Mouse (Mus musculus) liver, embryonic 15.5 days (tissue): Measurements from ENCODE around the gene Arg1. TPM values are rescaled to one million over a fixed set of nuclear protein-coding genes. Genes with fewer than 3 reads are reported as not detected.
A peak's percentile ranks its signal among the peaks of the same experiment; 100 is the strongest.

Experiments
- ATAC-seq: fragments of 200-750 bp; cut with Nextera tagmentation; 2 replicates; pipeline ENCODE4 v1.8.0; 2017; ENCODE audit warnings: moderate number of reproducible peaks, mild to moderate bottlenecking, moderate library complexity; ENCODE audit not compliant: insufficient read depth
- H3K27ac ChIP-seq: fragments of 300-500 bp; sonication (generic); replicated peaks from 2 replicates; pipeline ENCODE4 v1.5.1; 2015; ENCODE audit warnings: mild to moderate bottlenecking, inconsistent platforms
- H3K27me3 ChIP-seq: fragments of 300-500 bp; sonication (generic); 2 replicates; pipeline ENCODE4 v1.6.1; 2015; ENCODE audit warnings: mild to moderate bottlenecking, inconsistent platforms
- H3K36me3 ChIP-seq: fragments of 300-500 bp; sonication (generic); replicated peaks from 2 replicates; pipeline ENCODE4 v1.6.1; 2015; ENCODE audit warnings: moderate library complexity, mild to moderate bottlenecking, inconsistent platforms
- H3K4me1 ChIP-seq: fragments of 300-500 bp; sonication (generic); replicated peaks from 2 replicates; pipeline ENCODE4 v1.6.1; 2015; ENCODE audit warnings: inconsistent platforms
- H3K4me2 ChIP-seq: fragments of 300-500 bp; sonication (generic); 2 replicates; pipeline ENCODE4 v1.6.1; 2015; ENCODE audit warnings: moderate library complexity, mild to moderate bottlenecking, inconsistent platforms
- H3K4me3 ChIP-seq: fragments of 300-500 bp; sonication (generic); replicated peaks from 2 replicates; pipeline ENCODE4 v1.5.1; 2015; ENCODE audit warnings: mild to moderate bottlenecking, inconsistent platforms
- H3K9ac ChIP-seq: fragments of 300-500 bp; sonication (generic); 2 replicates; pipeline ENCODE4 v1.6.1; 2015; ENCODE audit warnings: moderate library complexity, mild to moderate bottlenecking, inconsistent platforms
- H3K9me3 ChIP-seq: fragments of 300-500 bp; sonication (generic); replicated peaks from 2 replicates; pipeline ENCODE4 v1.6.1; 2016; ENCODE audit warnings: inconsistent platforms
- WGBS: fragments of 180-500 bp; shearing (Covaris S2); methylation state at CpG from one replicate; pipeline ENCODE4 v1.1.7; 2015; ENCODE audit warnings: mixed read lengths; ENCODE audit not compliant: insufficient replicate concordance; 5-methylcytosine and 5-hydroxymethylcytosine counted together
- polyA plus RNA-seq: library from polyadenylated mRNA; unstranded; fragments of >200 nt; fragmentation: Nextera tagmentation; extraction: Ambion mirVana; gene quantifications from 2 replicates; pipeline ENCODE4 v1.2.1, GENCODE M21; 2015

Gene Arg1
- 59.6 and 87.7 TPM in 2 replicates for polyA plus RNA-seq

GRCm38 (mm10) chr10:24926962-24927720, at the start of gene Arg1:
Gene Arg1 (minus strand): TSS chr10:24927484.
- 61% methylated on average over 14 of the region's 14 CpGs for WGBS
- H3K27me3 ChIP-seq = no peaks in the 10 kb centered on the region
- peak within 1 kb of the TSS; percentile 35 for H3K4me3 ChIP-seq
- no peak within 1 kb of the TSS for H3K9ac ChIP-seq
- H3K4me1 ChIP-seq = no peaks in the 10 kb centered on the region
- peak within 1 kb of the TSS; percentile 41; the same call in 1 of the 2 replicates for H3K27ac ChIP-seq
- H3K36me3 ChIP-seq = no peaks in the 10 kb centered on the region
- ATAC-seq = peak; percentile 27
- peak within 1 kb of the TSS; percentile 48 for H3K4me2 ChIP-seq
- no peaks in the 10 kb centered on the region for H3K9me3 ChIP-seq

GRCm38 (mm10) chr10:24973845-24974514, 46.7 kb upstream of the Arg1 start:
- Histone ChIP-seq H3K9me3 (no peaks in the 10 kb centered on the region), H3K4me3 (no peak overlapping the region), H3K4me2 (no peak overlapping the region), H3K36me3 (no peaks in the 10 kb centered on the region), H3K27ac (no peak overlapping the region), H3K4me1 (no peaks in the 10 kb centered on the region), H3K9ac (no peak overlapping the region), H3K27me3 (no peaks in the 10 kb centered on the region)
- ATAC-seq = no peak
- WGBS = 48% methylated on average over 11 of the region's 11 CpGs

- no peak overlapping the region for H3K27ac ChIP-seq
- H3K36me3 ChIP-seq = no peaks in the 10 kb centered on the region
- no peaks in the 10 kb centered on the region for H3K9me3 ChIP-seq
- 52% methylated on average over 5 of the region's 5 CpGs for WGBS
- H3K9ac ChIP-seq = no peak overlapping the region
- no peak for ATAC-seq
- no peaks in the 10 kb centered on the region for H3K27me3 ChIP-seq
- no peak overlapping the region for H3K4me3 ChIP-seq
- no peaks in the 10 kb centered on the region for H3K4me1 ChIP-seq
- no peak overlapping the region for H3K4me2 ChIP-seq
These were observed 46.1 kb upstream of the Arg1 start for GRCm38 (mm10) chr10:24973385-24973784.

GRCm38 (mm10) chr10:24972923-24973322, 45.6 kb upstream of the Arg1 start:
- Histone ChIP-seq H3K4me3 (no peak overlapping the region), H3K36me3 (no peaks in the 10 kb centered on the region), H3K4me1 (no peaks in the 10 kb centered on the region), H3K27ac (no peak overlapping the region), H3K9ac (no peak overlapping the region), H3K27me3 (no peaks in the 10 kb centered on the region), H3K4me2 (no peak overlapping the region), H3K9me3 (no peaks in the 10 kb centered on the region)
- WGBS = 49% methylated on average over 4 of the region's 4 CpGs
- no peak for ATAC-seq

GRCm38 (mm10) chr10:24965821-24966550, 38.7 kb upstream of the Arg1 start:
- Histone ChIP-seq H3K4me3 (no peak overlapping the region), H3K9ac (no peak overlapping the region), H3K4me2 (no peak overlapping the region), H3K9me3 (no peaks in the 10 kb centered on the region), H3K4me1 (no peaks in the 10 kb centered on the region), H3K27ac (no peak overlapping the region), H3K27me3 (no peaks in the 10 kb centered on the region), H3K36me3 (no peaks in the 10 kb centered on the region)
- ATAC-seq = no peak
- 56% methylated on average over 12 of the region's 12 CpGs for WGBS

- no peak for ATAC-seq
- 59% methylated on average over 2 of the region's 2 CpGs for WGBS
- Histone ChIP-seq H3K9me3 (no peaks in the 10 kb centered on the region), H3K27ac (no peak overlapping the region), H3K9ac (no peak overlapping the region), H3K4me1 (no peaks in the 10 kb centered on the region), H3K4me2 (no peak overlapping the region), H3K4me3 (no peak overlapping the region), H3K36me3 (no peaks in the 10 kb centered on the region), H3K27me3 (no peaks in the 10 kb centered on the region)
These were observed 34.6 kb upstream of the Arg1 start for GRCm38 (mm10) chr10:24961889-24962288.

- Histone ChIP-seq H3K4me2 (no peak overlapping the region), H3K27me3 (no peaks in the 10 kb centered on the region), H3K4me3 (no peak overlapping the region), H3K27ac (no peak overlapping the region), H3K36me3 (no peaks in the 10 kb centered on the region), H3K4me1 (no peaks in the 10 kb centered on the region), H3K9ac (no peak overlapping the region), H3K9me3 (no peaks in the 10 kb centered on the region)
- ATAC-seq = no peak
- WGBS = 33% methylated on average over 2 of the region's 2 CpGs
These were observed 33.8 kb upstream of the Arg1 start for GRCm38 (mm10) chr10:24961112-24961511.

GRCm38 (mm10) chr10:24959043-24959916, 32.0 kb upstream of the Arg1 start:
- no peak overlapping the region for H3K27ac ChIP-seq
- 48% methylated on average over 15 of the region's 15 CpGs for WGBS
- no peaks in the 10 kb centered on the region for H3K9me3 ChIP-seq
- no peak overlapping the region for H3K9ac ChIP-seq
- no peaks in the 10 kb centered on the region for H3K4me1 ChIP-seq
- no peak for ATAC-seq
- H3K36me3 ChIP-seq = no peaks in the 10 kb centered on the region
- no peak overlapping the region for H3K4me3 ChIP-seq
- H3K4me2 ChIP-seq = no peak overlapping the region
- no peaks in the 10 kb centered on the region for H3K27me3 ChIP-seq

GRCm38 (mm10) chr10:24958280-24959042, 31.2 kb upstream of the Arg1 start:
- no peak overlapping the region for H3K9ac ChIP-seq
- no peak overlapping the region for H3K4me2 ChIP-seq
- H3K4me1 ChIP-seq = no peaks in the 10 kb centered on the region
- no peak overlapping the region for H3K4me3 ChIP-seq
- 59% methylated on average over 15 of the region's 15 CpGs for WGBS
- H3K36me3 ChIP-seq = no peaks in the 10 kb centered on the region
- H3K27me3 ChIP-seq = no peaks in the 10 kb centered on the region
- H3K9me3 ChIP-seq = no peaks in the 10 kb centered on the region
- ATAC-seq = no peak
- H3K27ac ChIP-seq = no peak overlapping the region

GRCm38 (mm10) chr10:24953876-24954275, 26.6 kb upstream of the Arg1 start:
- Histone ChIP-seq H3K4me2 (no peak overlapping the region), H3K9ac (no peak overlapping the region), H3K4me3 (no peak overlapping the region), H3K27ac (no peak overlapping the region), H3K9me3 (no peaks in the 10 kb centered on the region), H3K4me1 (peaks cover 6% of the 10 kb centered on the region; the same call in 1 of the 2 replicates), H3K27me3 (no peaks in the 10 kb centered on the region), H3K36me3 (no peaks in the 10 kb centered on the region)
- 57% methylated on average over 6 of the region's 6 CpGs for WGBS
- ATAC-seq = no peak
